Mouse (Mus musculus) liver, embryonic 14.5 days (tissue): Measurements from ENCODE around the gene Mthfd1.

Experiments
- CTCF ChIP-seq: IDR thresholded peaks from 2 replicates; pipeline ENCODE4 v1.5.1; 2016; ENCODE audit warnings: antibody characterized with exemption, low read depth, control low read depth
- EP300 ChIP-seq: IDR thresholded peaks from 2 replicates; pipeline ENCODE4 v1.6.1; 2016; ENCODE audit warnings: antibody characterized with exemption, low read depth

GRCm38 (mm10) chr12:76310007-76310406 is 54.9 kb downstream of the Mthfd1 start:
- TF ChIP-seq CTCF (no peak), EP300 (no peak)
